Mouse (Mus musculus): ENCODE data around the gene Fosb. TPM values are rescaled to one million over a fixed set of nuclear protein-coding genes. Genes with fewer than 3 reads are reported as not detected.

Gene Fosb
- polyA plus RNA-seq, 1 experiment from 2014 or later = 0.10 TPM

DNA sequence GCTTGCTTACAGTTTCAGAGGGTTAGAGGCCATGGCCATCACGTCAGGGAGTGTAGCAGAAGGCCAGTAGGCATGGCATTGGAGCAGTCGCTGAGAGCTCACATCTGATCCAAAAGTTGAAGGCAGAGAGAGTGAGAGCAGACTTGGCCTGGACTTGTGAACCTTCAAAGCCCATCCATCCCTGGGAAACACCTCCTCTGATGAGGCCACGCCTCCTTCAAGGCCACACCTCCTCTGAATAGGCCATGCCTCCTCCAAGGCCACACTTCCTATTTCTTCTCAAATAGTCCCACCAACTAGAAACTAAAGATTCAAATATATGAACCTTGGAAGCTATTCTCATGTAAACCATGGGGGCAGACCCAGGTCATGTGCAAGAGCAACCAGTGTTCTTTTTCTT, 25.7 kb upstream of the Fosb start:
- Histone ChIP-seq H3K4me2 (ENCODE audit: low read depth, low read length) (no peak overlapping the region), H3K9me3 (ENCODE audit: control insufficient read depth, low read length) (no peaks in the 10 kb centered on the region), H3K27ac (ENCODE audit: low read length) (no peak overlapping the region), H3K9ac (ENCODE audit: low read depth, low read length) (no peak overlapping the region), H3K4me3 (ENCODE audit: low read length) (no peak overlapping the region), H3K27me3 (replicated peaks; ENCODE audit: control insufficient read depth, insufficient read depth, low read length) (no peaks in the 10 kb centered on the region), H3K4me1 (ENCODE audit: control insufficient read depth, insufficient read depth, low read length) (peaks cover 3% of the 10 kb centered on the region; the same call in 1 of the 2 replicates), H3K36me3 (ENCODE audit: control insufficient read depth, insufficient read depth, low read length) (no peaks in the 10 kb centered on the region)
- ATAC-seq = peak; percentile 36; the same call in 1 of the 2 replicates
- WGBS = 48% methylated on average over 3 of the region's 3 CpGs

DNA sequence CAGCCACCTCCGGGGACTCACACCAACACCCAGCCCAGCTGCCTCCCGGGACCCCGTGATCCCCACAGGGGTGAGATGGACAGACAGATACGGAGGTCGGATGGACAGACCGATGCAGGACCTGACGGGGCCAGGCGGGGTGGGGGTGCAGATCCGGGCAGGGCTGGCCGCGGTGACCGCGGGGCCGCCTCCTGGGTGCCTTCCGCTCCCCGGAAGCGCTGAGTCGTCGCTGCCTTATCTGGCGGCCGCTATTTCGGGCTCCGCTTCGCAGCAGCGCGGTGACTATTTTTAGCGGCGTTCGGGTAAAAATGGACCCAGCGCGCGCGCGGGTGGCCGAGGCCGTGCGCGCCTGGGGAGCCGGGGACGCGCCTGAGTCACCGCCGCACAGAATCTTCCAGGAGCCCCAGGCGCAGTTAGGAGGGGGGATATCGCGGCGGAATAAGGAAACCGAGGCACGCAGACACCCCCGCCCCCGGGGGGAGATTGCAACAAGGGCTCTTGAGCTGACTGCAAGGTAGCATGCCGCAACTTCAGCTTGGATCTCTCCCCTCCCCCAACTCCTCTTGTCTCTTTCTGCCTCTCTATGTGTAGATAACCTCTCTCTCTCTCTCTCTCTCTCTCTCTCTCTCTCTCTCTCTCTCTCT, 23.0 kb upstream of the Fosb start:
- WGBS = under 1% methylated on average over 52 of the region's 52 CpGs
- Histone ChIP-seq H3K9me3 (ENCODE audit: control insufficient read depth, low read length) (no peaks in the 10 kb centered on the region), H3K9ac (ENCODE audit: low read depth, low read length) (peak overlapping the region; percentile 76), H3K4me2 (ENCODE audit: low read depth, low read length) (peak overlapping the region; percentile 79), H3K4me3 (ENCODE audit: low read length) (peak overlapping the region; percentile 64), H3K36me3 (ENCODE audit: control insufficient read depth, insufficient read depth, low read length) (no peaks in the 10 kb centered on the region), H3K27me3 (replicated peaks; ENCODE audit: control insufficient read depth, insufficient read depth, low read length) (no peaks in the 10 kb centered on the region), H3K4me1 (ENCODE audit: control insufficient read depth, insufficient read depth, low read length) (0 out of 2 replicates have a peak, but pooled peaks cover 3% of the 10 kb centered on the region), H3K27ac (ENCODE audit: low read length) (peak overlapping the region; percentile 57; the same call in 1 of the 2 replicates)
- ATAC-seq = peak; percentile 67

DNA sequence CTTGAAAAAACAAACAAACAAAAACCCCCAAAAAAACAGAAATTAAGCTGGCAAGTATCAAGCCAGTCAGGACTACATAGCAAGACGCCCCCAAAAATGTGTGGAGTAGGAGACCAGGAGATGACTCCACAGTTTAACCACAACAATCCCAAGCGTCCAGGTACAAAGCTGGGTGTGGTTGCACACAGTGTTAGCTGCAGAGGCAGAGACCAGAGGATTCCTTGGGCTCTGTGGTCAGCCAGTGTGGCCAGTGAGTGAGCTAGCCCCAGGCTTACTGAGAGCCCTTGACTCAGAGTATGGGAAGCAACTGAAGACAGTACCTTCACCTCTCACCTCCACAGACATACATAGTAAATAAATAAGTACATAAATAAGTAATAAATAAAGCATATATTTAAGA, 22.1 kb upstream of the Fosb start:
- H3K9me3 ChIP-seq (ENCODE audit: control insufficient read depth, low read length) = no peaks in the 10 kb centered on the region
- H3K4me1 ChIP-seq (ENCODE audit: control insufficient read depth, insufficient read depth, low read length) = peaks cover 8% of the 10 kb centered on the region
- H3K27ac ChIP-seq (ENCODE audit: low read length) = no peak overlapping the region
- no peak overlapping the region for H3K4me3 ChIP-seq (ENCODE audit: low read length)
- H3K36me3 ChIP-seq (ENCODE audit: control insufficient read depth, insufficient read depth, low read length) = no peaks in the 10 kb centered on the region
- WGBS = 63% methylated on average over 2 of the region's 2 CpGs
- ATAC-seq = no peak
- no peak overlapping the region for H3K9ac ChIP-seq (ENCODE audit: low read depth, low read length)
- no peak overlapping the region for H3K4me2 ChIP-seq (ENCODE audit: low read depth, low read length)
- H3K27me3 ChIP-seq (replicated peaks; ENCODE audit: control insufficient read depth, insufficient read depth, low read length) = no peaks in the 10 kb centered on the region

DNA sequence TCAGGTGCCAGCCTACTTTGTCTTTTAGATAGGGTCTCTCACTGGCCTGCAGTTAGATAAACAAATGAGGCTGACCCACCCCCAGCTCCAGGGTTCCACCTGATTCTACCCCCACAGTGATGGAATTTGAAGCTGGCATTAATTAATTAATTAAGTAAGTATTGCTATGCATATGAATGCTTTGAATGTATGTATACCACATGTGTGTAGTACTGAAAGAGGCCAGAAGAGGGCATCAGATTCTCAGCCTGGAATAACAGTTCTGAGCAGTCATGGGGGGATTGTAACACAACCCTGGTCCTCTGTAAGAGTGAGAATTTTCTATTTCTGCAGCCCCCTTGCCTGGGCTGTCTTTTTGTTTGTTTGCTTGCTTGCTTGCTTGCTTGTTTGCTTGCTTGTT, 18.6 kb upstream of the Fosb start:
- H3K9me3 ChIP-seq (ENCODE audit: control insufficient read depth, low read length) = no peaks in the 10 kb centered on the region
- no peak overlapping the region for H3K27ac ChIP-seq (ENCODE audit: low read length)
- no peak overlapping the region for H3K4me2 ChIP-seq (ENCODE audit: low read depth, low read length)
- H3K27me3 ChIP-seq (replicated peaks; ENCODE audit: control insufficient read depth, insufficient read depth, low read length) = no peaks in the 10 kb centered on the region
- peaks cover 11% of the 10 kb centered on the region for H3K4me1 ChIP-seq (ENCODE audit: control insufficient read depth, insufficient read depth, low read length)
- no peak overlapping the region for H3K9ac ChIP-seq (ENCODE audit: low read depth, low read length)
- H3K36me3 ChIP-seq (ENCODE audit: control insufficient read depth, insufficient read depth, low read length) = no peaks in the 10 kb centered on the region
- ATAC-seq = no peak
- H3K4me3 ChIP-seq (ENCODE audit: low read length) = no peak overlapping the region

DNA sequence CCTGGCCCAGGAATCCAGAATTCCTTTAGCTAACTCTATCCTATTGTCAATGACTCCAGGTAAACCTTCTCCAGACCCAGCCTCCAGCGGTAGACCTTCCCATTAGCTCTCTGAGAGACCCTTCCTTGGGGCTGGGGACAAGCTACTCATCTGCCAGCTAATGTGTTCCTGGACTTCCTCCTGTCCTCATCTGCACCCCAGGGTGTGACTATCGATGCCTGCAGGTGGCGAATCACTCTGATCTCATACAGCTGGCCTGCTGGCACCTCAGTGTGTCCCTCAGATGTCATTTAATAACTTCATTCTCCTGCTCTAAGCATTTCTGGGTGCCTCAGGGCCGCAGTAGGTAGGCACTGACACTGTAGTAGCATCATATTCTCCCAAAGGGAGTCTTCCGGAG, 17.9 kb upstream of the Fosb start:
- Histone ChIP-seq H3K4me1 (ENCODE audit: control insufficient read depth, insufficient read depth, low read length) (peaks cover 11% of the 10 kb centered on the region), H3K36me3 (ENCODE audit: control insufficient read depth, insufficient read depth, low read length) (no peaks in the 10 kb centered on the region), H3K9me3 (ENCODE audit: control insufficient read depth, low read length) (no peaks in the 10 kb centered on the region), H3K27ac (ENCODE audit: low read length) (no peak overlapping the region), H3K9ac (ENCODE audit: low read depth, low read length) (peak overlapping the region; percentile 61; the same call in 1 of the 2 replicates), H3K27me3 (replicated peaks; ENCODE audit: control insufficient read depth, insufficient read depth, low read length) (no peaks in the 10 kb centered on the region; the same call in 1 of the 2 replicates), H3K4me2 (ENCODE audit: low read depth, low read length) (peak overlapping the region; percentile 77; the same call in 1 of the 2 replicates), H3K4me3 (ENCODE audit: low read length) (no peak overlapping the region)
- WGBS = 75% methylated on average over 5 of the region's 5 CpGs
- ATAC-seq = no peak

DNA sequence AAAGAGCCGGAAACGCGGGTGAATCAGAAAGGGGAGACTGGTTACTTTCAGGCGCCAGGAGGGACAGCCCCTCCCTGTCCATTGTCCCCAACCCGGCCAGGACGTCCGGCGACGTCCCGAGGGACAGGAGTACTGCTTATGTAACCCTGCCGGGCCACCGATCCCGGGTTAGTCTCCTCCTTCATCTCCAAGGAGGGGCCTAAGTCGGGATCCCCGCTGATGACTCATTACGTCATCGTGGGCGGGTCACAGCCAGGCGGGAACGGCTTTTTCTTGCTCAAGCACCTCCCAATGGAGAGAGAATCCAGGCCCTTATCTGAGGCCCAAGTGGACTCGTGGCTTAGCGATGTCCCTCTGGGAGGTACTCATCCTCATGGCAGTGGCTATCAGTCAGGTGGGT, 17.3 kb upstream of the Fosb start:
- peaks cover 4% of the 10 kb centered on the region; the same call in 1 of the 2 replicates for H3K27me3 ChIP-seq (replicated peaks; ENCODE audit: control insufficient read depth, insufficient read depth, low read length)
- no peaks in the 10 kb centered on the region for H3K36me3 ChIP-seq (ENCODE audit: control insufficient read depth, insufficient read depth, low read length)
- H3K4me1 ChIP-seq (ENCODE audit: control insufficient read depth, insufficient read depth, low read length) = peaks cover 11% of the 10 kb centered on the region
- ATAC-seq = peak; percentile 77
- H3K4me2 ChIP-seq (ENCODE audit: low read depth, low read length) = peak overlapping the region; percentile 77
- WGBS = under 1% methylated on average over 21 of the region's 22 CpGs
- peak overlapping the region; percentile 75 for H3K27ac ChIP-seq (ENCODE audit: low read length)
- H3K9me3 ChIP-seq (ENCODE audit: control insufficient read depth, low read length) = no peaks in the 10 kb centered on the region
- H3K4me3 ChIP-seq (ENCODE audit: low read length) = peak overlapping the region; percentile 52
- peak overlapping the region; percentile 61 for H3K9ac ChIP-seq (ENCODE audit: low read depth, low read length)

DNA sequence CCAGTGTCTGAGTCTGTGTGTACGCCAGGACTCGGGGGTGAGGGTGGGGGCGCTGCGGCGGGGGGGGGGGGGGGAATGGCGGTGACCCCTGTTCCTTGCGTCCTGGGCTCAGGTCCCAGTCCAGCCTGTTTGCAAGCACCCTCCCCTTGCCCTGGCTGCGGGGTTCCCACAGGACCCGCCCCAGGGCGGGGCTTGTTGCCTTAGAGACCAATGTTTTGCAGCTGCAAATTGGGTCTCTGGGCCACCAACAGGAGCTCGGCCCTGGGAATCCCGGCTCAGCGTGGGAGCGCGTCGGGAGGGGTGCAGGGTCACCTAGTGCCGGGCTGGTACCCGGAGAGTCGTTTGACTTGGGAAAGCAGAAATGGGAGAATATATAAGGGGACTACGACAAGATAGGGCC, 16.5 kb upstream of the Fosb start:
- Histone ChIP-seq H3K4me1 (ENCODE audit: control insufficient read depth, insufficient read depth, low read length) (peaks cover 11% of the 10 kb centered on the region), H3K36me3 (ENCODE audit: control insufficient read depth, insufficient read depth, low read length) (no peaks in the 10 kb centered on the region), H3K27me3 (replicated peaks; ENCODE audit: control insufficient read depth, insufficient read depth, low read length) (peaks cover 6% of the 10 kb centered on the region; the same call in 1 of the 2 replicates), H3K9ac (ENCODE audit: low read depth, low read length) (peak overlapping the region; percentile 55), H3K9me3 (ENCODE audit: control insufficient read depth, low read length) (no peaks in the 10 kb centered on the region), H3K27ac (ENCODE audit: low read length) (peak overlapping the region; percentile 75), H3K4me2 (ENCODE audit: low read depth, low read length) (peak overlapping the region; percentile 77), H3K4me3 (ENCODE audit: low read length) (peak overlapping the region; percentile 52)
- under 1% methylated on average over 18 of the region's 20 CpGs for WGBS
- peak; percentile 76 for ATAC-seq

DNA sequence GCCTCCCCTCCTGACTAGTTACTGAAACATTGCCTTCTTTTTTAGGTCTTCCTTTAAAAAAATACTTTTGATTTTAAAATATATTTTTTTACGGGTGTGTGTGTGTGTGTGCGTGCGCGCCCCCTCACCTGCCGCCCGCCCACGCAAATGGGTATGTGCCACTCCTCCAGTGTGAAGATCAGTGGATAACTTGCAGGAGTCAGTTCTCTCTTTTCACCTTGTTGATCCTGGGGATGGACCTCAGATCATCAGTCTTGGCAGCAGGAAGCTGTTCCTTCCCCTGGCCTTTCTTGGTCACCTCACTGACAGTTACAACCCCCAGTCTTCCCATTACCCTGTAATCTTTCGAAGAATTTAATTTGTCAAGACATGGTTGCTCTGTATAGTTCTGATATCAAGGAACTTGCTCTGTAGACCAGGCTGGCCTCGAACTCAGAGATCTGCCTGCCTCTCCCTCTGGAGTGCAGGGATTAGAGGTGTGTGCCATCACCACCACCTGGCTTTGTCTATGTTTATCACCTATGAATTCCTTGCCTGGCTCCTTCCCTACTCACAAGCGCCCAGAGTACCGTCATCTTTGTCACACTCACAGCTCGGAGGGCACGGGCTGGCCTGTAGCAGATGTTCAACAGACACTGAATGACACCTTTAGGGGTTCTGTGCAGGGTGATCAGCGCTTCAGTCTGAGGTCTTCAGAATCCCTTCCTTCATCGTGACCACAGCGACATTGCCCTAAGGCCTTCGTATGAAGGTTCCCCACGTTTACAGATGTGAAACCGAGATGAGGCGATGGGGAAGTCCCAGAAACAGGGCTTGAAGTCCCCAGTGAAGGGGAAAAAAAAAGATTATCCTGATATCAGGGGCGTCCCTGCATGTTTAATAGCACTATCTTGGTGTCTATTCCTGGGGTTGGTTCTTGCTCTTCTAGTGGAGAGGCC, 15.7 kb upstream of the Fosb start:
- WGBS = 71% methylated on average over 21 of the region's 21 CpGs
- no peak overlapping the region for H3K4me3 ChIP-seq (ENCODE audit: low read length)
- H3K9ac ChIP-seq (ENCODE audit: low read depth, low read length) = no peak overlapping the region

DNA sequence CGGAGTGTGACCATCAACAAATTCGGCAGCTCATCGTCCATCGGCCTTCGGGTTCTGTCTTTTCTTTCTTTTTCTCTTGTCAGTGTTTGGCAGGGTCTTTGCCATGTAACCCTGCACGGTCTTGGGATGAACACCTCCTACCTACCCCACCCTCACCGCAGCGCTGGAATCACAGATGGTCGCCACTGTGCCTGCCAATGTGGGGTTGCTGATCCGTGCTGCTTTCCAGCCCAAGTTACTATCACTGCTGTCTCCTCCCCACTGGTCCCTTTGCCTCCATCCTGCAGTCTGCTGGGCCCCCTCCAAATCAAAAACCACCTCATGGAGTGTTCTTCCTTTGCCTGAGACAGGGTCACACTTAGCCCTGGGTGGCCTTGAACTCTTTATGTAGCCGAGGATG, 14.4 kb upstream of the Fosb start:
- Histone ChIP-seq H3K36me3 (ENCODE audit: control insufficient read depth, insufficient read depth, low read length) (no peaks in the 10 kb centered on the region), H3K4me2 (ENCODE audit: low read depth, low read length) (no peak overlapping the region), H3K27me3 (replicated peaks; ENCODE audit: control insufficient read depth, insufficient read depth, low read length) (peaks cover 8% of the 10 kb centered on the region; the same call in 1 of the 2 replicates), H3K9ac (ENCODE audit: low read depth, low read length) (no peak overlapping the region), H3K27ac (ENCODE audit: low read length) (no peak overlapping the region), H3K9me3 (ENCODE audit: control insufficient read depth, low read length) (no peaks in the 10 kb centered on the region), H3K4me3 (ENCODE audit: low read length) (no peak overlapping the region), H3K4me1 (ENCODE audit: control insufficient read depth, insufficient read depth, low read length) (peaks cover 20% of the 10 kb centered on the region)
- 85% methylated on average over 11 of the region's 11 CpGs for WGBS
- no peak for ATAC-seq

More for the DNA sequence above, 15.7 kb upstream of the Fosb start:
- H3K4me1 ChIP-seq (ENCODE audit: control insufficient read depth, insufficient read depth, low read length) = peaks cover 11% of the 10 kb centered on the region
- no peaks in the 10 kb centered on the region for H3K9me3 ChIP-seq (ENCODE audit: control insufficient read depth, low read length)
- H3K27me3 ChIP-seq (replicated peaks; ENCODE audit: control insufficient read depth, insufficient read depth, low read length) = peaks cover 8% of the 10 kb centered on the region; the same call in 1 of the 2 replicates
- H3K36me3 ChIP-seq (ENCODE audit: control insufficient read depth, insufficient read depth, low read length) = no peaks in the 10 kb centered on the region
- H3K27ac ChIP-seq (ENCODE audit: low read length) = no peak overlapping the region
- H3K4me2 ChIP-seq (ENCODE audit: low read depth, low read length) = no peak overlapping the region
- no peak; the same call in 1 of the 2 replicates for ATAC-seq
